ENCODE assay signal across 8 mouse cellular contexts in genomic region chr10:7589592-7590233, GRCm38 (mm10). TPM values are rescaled to one million over a fixed set of nuclear protein-coding genes. Genes with fewer than 3 reads are reported as not detected.
DNase-seq lines count a peak whose midpoint lies in the region; ATAC-seq and TF ChIP-seq lines count a peak whose summit lies in the region.

TSS of gene Lrp11 (plus strand) at chr10:7589800.

- H3K4me1 ChIP-seq in CH12.LX (ENCODE audit: control insufficient read depth in 1 of 2, insufficient read depth in 2 of 2), result peaks cover 2 to 16% of the 10 kb centered on the region in 2 experiments; a peak in 3 of 4 replicates
- H3K4me1 ChIP-seq in forebrain, embryonic 11.5 days (replicated peaks; ENCODE audit: control insufficient read depth, insufficient read depth, low read length), result no peaks in the 10 kb centered on the region; the same call in 1 of the 2 replicates
- H3K4me1 ChIP-seq in heart, embryonic 16.5 days (ENCODE audit: control insufficient read depth, insufficient read depth, low read length), result peaks cover 7% of the 10 kb centered on the region; the same call in 1 of the 2 replicates
- H3K4me1 ChIP-seq in liver, embryonic 16.5 days (ENCODE audit: control insufficient read depth, low read depth, low read length), result peaks cover 9% of the 10 kb centered on the region
- H3K4me1 ChIP-seq in neural tube, embryonic 13.5 days (replicated peaks), result peaks cover 26% of the 10 kb centered on the region
- H3K4me1 ChIP-seq in testis, adult 2 months (ENCODE audit: control insufficient read depth, insufficient read depth, low read length), result peaks cover 7% of the 10 kb centered on the region

- TF ChIP-seq CTCF in CH12.LX (conservative IDR thresholded peaks at IDR 0.05 in 1 of 2, IDR thresholded peaks at IDR 0.05 in 1 of 2; ENCODE audit: low read depth in 2 of 2, low read length in 2 of 2), result no peak
- no peak for TF ChIP-seq CTCF in testis, adult 2 months (IDR thresholded peaks at IDR 0.05; ENCODE audit: control insufficient read depth, insufficient read depth, insufficient replicate concordance, low read depth, low read length)

- no peak for TF ChIP-seq EP300 in CH12.LX (IDR thresholded peaks at IDR 0.05; ENCODE audit: low read length)

- H3K4me2 ChIP-seq in CH12.LX (ENCODE audit: insufficient read depth, low read depth, poor library complexity, severe bottlenecking), result peak within 1 kb of the TSS; percentile 73
- H3K4me2 ChIP-seq in forebrain, embryonic 11.5 days (ENCODE audit: low read depth, low read length, severe bottlenecking), result peak within 1 kb of the TSS; percentile 97
- peak within 1 kb of the TSS; percentile 97 for H3K4me2 ChIP-seq in heart, embryonic 16.5 days (ENCODE audit: low read depth, low read length)
- H3K4me2 ChIP-seq in liver, embryonic 16.5 days (ENCODE audit: low read depth, low read length), result peak within 1 kb of the TSS; percentile 92
- H3K4me2 ChIP-seq in neural tube, embryonic 13.5 days, result peak within 1 kb of the TSS; percentile 96

- TF ChIP-seq POLR2A in CH12.LX (IDR thresholded peaks at IDR 0.05; ENCODE audit: low read depth, low read length), result peak; percentile 83
- TF ChIP-seq POLR2A in testis, adult 2 months (IDR thresholded peaks at IDR 0.05; ENCODE audit: control insufficient read depth, low read depth, low read length), result no peak; the same call in none of the 2 replicates

- 1% methylated on average over 64 of the region's 76 CpGs for WGBS in forebrain, embryonic 11.5 days
- WGBS in heart, embryonic 16.5 days, result under 1% methylated on average over 76 of the region's 76 CpGs
- under 1% methylated on average over 68 of the region's 76 CpGs for WGBS in liver, embryonic 16.5 days (ENCODE audit: insufficient replicate concordance)
- under 1% methylated on average over 76 of the region's 76 CpGs for WGBS in neural tube, embryonic 13.5 days

- in situ Hi-C loops in CH12.LX (cut with MboI; ENCODE audit: low pct_ligation_motif_present, low pct_unique_long_range_greater_than_20kb, low sequenced_read_pairs), result no loop called here

- peak; percentile 97 for ATAC-seq in forebrain, embryonic 11.5 days (replicated peaks; ENCODE audit: low FRiP score)
- peak; percentile 98 for ATAC-seq in heart, embryonic 16.5 days (replicated peaks; ENCODE audit: extremely low read depth, insufficient read depth, low FRiP score)
- peak; percentile 95 for ATAC-seq in liver, embryonic 16.5 days (ENCODE audit: low read depth)
- peak; percentile 98 for ATAC-seq in neural tube, embryonic 13.5 days (ENCODE audit: low read depth)

- no peak for TF ChIP-seq RAD21 in CH12.LX (IDR thresholded peaks at IDR 0.05; ENCODE audit: low read depth, low read length)

- H3K27ac ChIP-seq in CH12.LX (ENCODE audit: insufficient read depth, low read depth), result peak within 1 kb of the TSS; percentile 61
- H3K27ac ChIP-seq in forebrain, embryonic 11.5 days (ENCODE audit: low read depth, low read length), result no peak within 1 kb of the TSS
- H3K27ac ChIP-seq in heart, embryonic 16.5 days (ENCODE audit: low read length), result peak within 1 kb of the TSS; percentile 35; the same call in 1 of the 2 replicates
- no peak within 1 kb of the TSS for H3K27ac ChIP-seq in liver, embryonic 16.5 days (ENCODE audit: low read length)
- H3K27ac ChIP-seq in neural tube, embryonic 13.5 days (replicated peaks), result peak within 1 kb of the TSS; percentile 87
- no peak within 1 kb of the TSS; the same call in 1 of the 2 replicates for H3K27ac ChIP-seq in testis, adult 2 months (ENCODE audit: control insufficient read depth, insufficient read depth, low read depth, low read length)

- H3K36me3 ChIP-seq in CH12.LX (replicated peaks in 1 of 2; ENCODE audit: control insufficient read depth in 1 of 2, insufficient read depth in 1 of 2, low read length in 1 of 2), result no peaks in the 10 kb centered on the region
- no peaks in the 10 kb centered on the region for H3K36me3 ChIP-seq in forebrain, embryonic 11.5 days (ENCODE audit: control insufficient read depth, insufficient read depth, low read length)
- no peaks in the 10 kb centered on the region for H3K36me3 ChIP-seq in heart, embryonic 16.5 days (ENCODE audit: control insufficient read depth, insufficient read depth)
- no peaks in the 10 kb centered on the region for H3K36me3 ChIP-seq in liver, embryonic 16.5 days (ENCODE audit: control insufficient read depth, insufficient read depth)
- H3K36me3 ChIP-seq in neural tube, embryonic 13.5 days, result no peaks in the 10 kb centered on the region
- no peaks in the 10 kb centered on the region; the same call in 1 of the 2 replicates for H3K36me3 ChIP-seq in testis, adult 2 months (ENCODE audit: control insufficient read depth, insufficient read depth, low read length)

- H3K27me3 ChIP-seq in CH12.LX (replicated peaks), result peaks cover 3% of the 10 kb centered on the region
- H3K27me3 ChIP-seq in forebrain, embryonic 11.5 days (ENCODE audit: control insufficient read depth, insufficient read depth, low read length), result peaks cover 3% of the 10 kb centered on the region
- peaks cover 12% of the 10 kb centered on the region for H3K27me3 ChIP-seq in heart, embryonic 16.5 days (ENCODE audit: control insufficient read depth, insufficient read depth, low read length)
- H3K27me3 ChIP-seq in liver, embryonic 16.5 days (ENCODE audit: control insufficient read depth, insufficient read depth, low read depth, low read length), result peaks cover 28% of the 10 kb centered on the region
- H3K27me3 ChIP-seq in neural tube, embryonic 13.5 days, result peaks cover 9% of the 10 kb centered on the region; the same call in 1 of the 2 replicates
- H3K27me3 ChIP-seq in testis, adult 2 months (ENCODE audit: control insufficient read depth, insufficient read depth, low read length), result no peaks in the 10 kb centered on the region

- dilution Hi-C loops in CH12.LX (cut with MboI; ENCODE audit: extremely low pct_ligation_motif_present, extremely low pct_unique_long_range_greater_than_20kb, low sequenced_read_pairs), result no loop called here

- peak within 1 kb of the TSS; percentile 58; the same call in 1 of the 2 replicates for H3K9ac ChIP-seq in CH12.LX (ENCODE audit: insufficient read depth, low read depth)
- H3K9ac ChIP-seq in forebrain, embryonic 11.5 days (ENCODE audit: low read length), result peak within 1 kb of the TSS; percentile 67
- peak within 1 kb of the TSS; percentile 77 for H3K9ac ChIP-seq in heart, embryonic 16.5 days (ENCODE audit: low read length)
- H3K9ac ChIP-seq in liver, embryonic 16.5 days (ENCODE audit: low read depth, low read length), result peak within 1 kb of the TSS; percentile 33
- H3K9ac ChIP-seq in neural tube, embryonic 13.5 days, result peak within 1 kb of the TSS; percentile 82

- H3K9me3 ChIP-seq in CH12.LX (replicated peaks; ENCODE audit: low read length), result peaks cover 3% of the 10 kb centered on the region
- H3K9me3 ChIP-seq in forebrain, embryonic 11.5 days (ENCODE audit: control insufficient read depth, low read length), result no peaks in the 10 kb centered on the region
- H3K9me3 ChIP-seq in heart, embryonic 16.5 days (replicated peaks; ENCODE audit: control insufficient read depth, low read length), result no peaks in the 10 kb centered on the region
- H3K9me3 ChIP-seq in liver, embryonic 16.5 days (replicated peaks; ENCODE audit: control insufficient read depth, low read length), result no peaks in the 10 kb centered on the region
- H3K9me3 ChIP-seq in neural tube, embryonic 13.5 days, result no peaks in the 10 kb centered on the region

- peak within 1 kb of the TSS; percentile 49 to 78 (median 70) for H3K4me3 ChIP-seq in CH12.LX (replicated peaks in 1 of 3; ENCODE audit: low read depth in 2 of 3, low read length in 2 of 3, poor library complexity in 1 of 3)
- H3K4me3 ChIP-seq in forebrain, embryonic 11.5 days (ENCODE audit: low read depth, low read length), result peak within 1 kb of the TSS; percentile 74
- H3K4me3 ChIP-seq in heart, embryonic 16.5 days (ENCODE audit: low read length), result peak within 1 kb of the TSS; percentile 68
- peak within 1 kb of the TSS; percentile 67 for H3K4me3 ChIP-seq in liver, embryonic 16.5 days (ENCODE audit: low read depth, low read length)
- peak within 1 kb of the TSS; percentile 69 for H3K4me3 ChIP-seq in neural tube, embryonic 13.5 days
- peak within 1 kb of the TSS; percentile 97 for H3K4me3 ChIP-seq in testis, adult 2 months (ENCODE audit: control insufficient read depth, low read depth, low read length)

- DNase-seq in CH12.LX (ENCODE audit: extremely low read depth), result peak; percentile 88
- peak; percentile 80 for DNase-seq in c-Kit-positive CD71-positive TER-119-negative erythroid progenitor cells, embryonic 14.5 days (ENCODE audit: low read depth)
- DNase-seq in forebrain, embryonic 11.5 days (ENCODE audit: low spot score), result peak; percentile 95
- DNase-seq in kidney, postnatal 4 days, result peak; percentile 95

- H3K79me2 ChIP-seq in CH12.LX (replicated peaks; ENCODE audit: control insufficient read depth, extremely low read depth, insufficient read depth, poor library complexity, severe bottlenecking), result no peaks in the 10 kb centered on the region

TF ChIP-seq in CH12.LX, 34 proteins besides CTCF, POLR2A, EP300 and RAD21 (continues in another document):
- no peak for TF ChIP-seq MYC (IDR thresholded peaks at IDR 0.05; ENCODE audit: low read depth, low read length)
- no peak for TF ChIP-seq JUN (IDR thresholded peaks at IDR 0.05; ENCODE audit: insufficient read depth, low read depth, low read length)
- no peak for TF ChIP-seq ZMIZ1 (IDR thresholded peaks at IDR 0.05; ENCODE audit: low read depth, low read length)
- TF ChIP-seq TCF12 (IDR thresholded peaks at IDR 0.05; ENCODE audit: low read depth, low read length), result peak; percentile 72
- TF ChIP-seq PAX5 (IDR thresholded peaks at IDR 0.05; ENCODE audit: low read length), result no peak
- no peak for TF ChIP-seq JUND (conservative IDR thresholded peaks at IDR 0.05; ENCODE audit: low read depth, low read length)
- peak; percentile 98 for TF ChIP-seq SIN3A (IDR thresholded peaks at IDR 0.05; ENCODE audit: low read length)
- TF ChIP-seq CHD1 (IDR thresholded peaks at IDR 0.05; ENCODE audit: low read depth, low read length), result no peak
- TF ChIP-seq SMC3 (IDR thresholded peaks at IDR 0.05; ENCODE audit: low read depth, low read length), result no peak
- peak; percentile 44; the same call in 1 of the 2 replicates for TF ChIP-seq MEF2A (IDR thresholded peaks at IDR 0.05; ENCODE audit: borderline replicate concordance, low read depth, low read length)
- no peak for TF ChIP-seq RCOR1 (conservative IDR thresholded peaks at IDR 0.05; ENCODE audit: low read depth, low read length)
- TF ChIP-seq ZC3H11A (IDR thresholded peaks at IDR 0.05; ENCODE audit: low read depth, low read length), result no peak

RNA-seq across cellular contexts. Expression of gene Lrp11, which starts in this region (rescaled TPM):
- total RNA-seq in CH12.LX (2012; rRNA removed) (4.7 and 5.4 TPM in 2 replicates), CH12.LX (2014; rRNA removed) (4.9 and 5.1 TPM in 2 replicates)
- polyA plus RNA-seq in CH12.LX (2012; ENCODE audit: insufficient read length, low read depth), result 4.4 and 6.0 TPM in 2 replicates
- 14.7 and 18.5 TPM in 2 replicates for polyA plus RNA-seq in forebrain, embryonic 11.5 days (2014; fragmentation: Nextera tagmentation; extraction: Ambion mirVana)
- 0.84 and 1.3 TPM in 2 replicates for polyA plus RNA-seq in heart, embryonic 16.5 days (2015; fragmentation: Nextera tagmentation; extraction: Ambion mirVana)
- 0.29 and 0.38 TPM in 2 replicates for polyA plus RNA-seq in liver, embryonic 16.5 days (2015; fragmentation: Nextera tagmentation; extraction: Ambion mirVana)
- 31.1 and 31.7 TPM in 2 replicates for polyA plus RNA-seq in neural tube, embryonic 13.5 days (2015; fragmentation: Nextera tagmentation; extraction: Ambion mirVana)
- 2.9 and 3.1 TPM in 2 replicates for polyA plus RNA-seq in testis, adult 2 months (2012; rRNA removed)

Comparison
In these comparisons a context has a peak if more than half of its experiments do, and no peak if none do; other contexts are left out.
1. Peak in ATAC-seq, H3K4me3 ChIP-seq, H3K9ac ChIP-seq and H3K4me2 ChIP-seq in liver, embryonic 16.5 days; RNA of the gene not detected or under 1 TPM.
2. H3K27ac ChIP-seq: peak in CH12.LX (single experiment), heart, embryonic 16.5 days (single experiment) and neural tube, embryonic 13.5 days (single experiment); none in forebrain, embryonic 11.5 days (single experiment), liver, embryonic 16.5 days (single experiment) and testis, adult 2 months (single experiment).
3. Peak in every context shown above with its lines, with median percentiles within 50 percentile points of each other: DNase-seq, H3K4me2 ChIP-seq, H3K4me3 ChIP-seq, H3K9ac ChIP-seq and ATAC-seq.